In the genomic region with DNA sequence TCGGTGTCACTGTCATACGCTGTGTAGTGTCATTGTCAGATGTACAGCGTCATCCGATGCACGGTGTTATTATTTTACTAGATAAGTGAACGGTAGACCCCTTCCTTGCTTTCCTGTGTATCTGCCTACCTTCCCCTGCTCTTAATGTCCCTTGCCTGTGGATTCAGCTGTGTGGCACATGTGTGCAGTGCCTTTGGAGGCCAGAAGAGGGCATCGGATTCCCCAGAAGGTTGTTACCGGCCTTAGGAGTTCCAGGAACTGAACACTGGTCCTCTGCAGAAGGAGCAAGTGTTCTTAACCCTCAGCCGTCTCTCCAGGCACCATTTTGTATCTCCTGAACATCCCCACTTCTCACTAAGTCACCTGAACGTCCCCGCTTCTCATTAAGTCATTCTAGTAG, we compare ENCODE assay signal across 20 mouse cellular contexts. TPM values are rescaled to one million over a fixed set of nuclear protein-coding genes. Genes with fewer than 3 reads are reported as not detected.
DNase-seq lines count a peak whose midpoint lies in the region; ATAC-seq and TF ChIP-seq lines count a peak whose summit lies in the region.
"Had no signal": no experiment of that assay in that cellular context is flagged by ENCODE, and none has a peak within 500 bp of the region (broad histone marks: within the 10 kb centered on the region; RNA-seq: fewer than 3 reads in every experiment).

No protein-coding gene starts in this region.

- H3K79me2 ChIP-seq in liver, adult 2 months (ENCODE audit: control insufficient read depth, insufficient read depth, low read length) = peaks cover 36% of the 10 kb centered on the region; the same call in 1 of the 2 replicates

- H3K4me1 ChIP-seq in liver, adult 2 months (ENCODE audit: control insufficient read depth, insufficient read depth, low read length) = peaks cover 44% of the 10 kb centered on the region
- peaks cover 46% of the 10 kb centered on the region for H3K4me1 ChIP-seq in E14TG2a.4 (replicated peaks; ENCODE audit: low read depth, low read length)
- peaks cover 14% of the 10 kb centered on the region for H3K4me1 ChIP-seq in cortical plate, adult 2 months (ENCODE audit: control insufficient read depth, insufficient read depth, low read length)
- 0 out of 2 replicates have a peak, but pooled peaks cover 5% of the 10 kb centered on the region for H3K4me1 ChIP-seq in neural tube, embryonic 15.5 days
- H3K4me1 ChIP-seq: hindbrain, embryonic 12.5 days had no signal

- peak; percentile 16 for DNase-seq in cerebellum, adult 9-10 months
- DNase-seq in cerebellum, adult 11 months = no peak
- DNase-seq in liver, adult 2 months (ENCODE audit: extremely low read depth, low read depth, low spot score) = no peak
- no peak for DNase-seq in liver
- no peak for DNase-seq in embryo, embryonic 10 days (ENCODE audit: low spot score)
- DNase-seq: cerebellum, adult 18-20 months; gastrocnemius, postnatal 25 days; kidney, postnatal 10 days; thymus, adult 2 months had no signal

- no peak overlapping the region for H3K4me3 ChIP-seq in liver, adult 2 months (ENCODE audit: insufficient read depth, low read depth, low read length)
- H3K4me3 ChIP-seq in E14TG2a.4 (replicated peaks; ENCODE audit: low read length) = no peak overlapping the region
- no peak overlapping the region for H3K4me3 ChIP-seq in cortical plate, adult 2 months (ENCODE audit: insufficient read depth, low read length)
- H3K4me3 ChIP-seq in neural tube, embryonic 15.5 days (replicated peaks) = no peak overlapping the region
- H3K4me3 ChIP-seq: forebrain, embryonic 10.5 days; hindbrain, embryonic 12.5 days; limb, embryonic 15.5 days had no signal

- H3K27me3 ChIP-seq in liver, adult 2 months (ENCODE audit: control insufficient read depth, insufficient read depth, low read length) = no peaks in the 10 kb centered on the region
- no peaks in the 10 kb centered on the region for H3K27me3 ChIP-seq in E14TG2a.4 (ENCODE audit: insufficient read depth, low read length)
- no peaks in the 10 kb centered on the region for H3K27me3 ChIP-seq in neural tube, embryonic 15.5 days (replicated peaks)
- H3K27me3 ChIP-seq: hindbrain, embryonic 12.5 days; limb, embryonic 15.5 days; Patski had no signal

- WGBS in liver, adult 2 months = 93% methylated on average over 11 of the region's 11 CpGs
- 89% methylated on average over 11 of the region's 11 CpGs for whole genome bisulfite sequencing in neural tube, embryonic 15.5 days

- TF ChIP-seq POLR2A in liver, adult 2 months (IDR thresholded peaks at IDR 0.05; ENCODE audit: extremely low read depth, insufficient read depth, low read length) = no peak
- TF ChIP-seq POLR2A in cortical plate, adult 2 months (IDR thresholded peaks at IDR 0.05; ENCODE audit: extremely low read depth, insufficient read depth, low read length) = no peak

- no peaks in the 10 kb centered on the region for H3K9me3 ChIP-seq in E14TG2a.4 (ENCODE audit: low read length)
- H3K9me3 ChIP-seq in neural tube, embryonic 15.5 days (replicated peaks) = no peaks in the 10 kb centered on the region
- H3K9me3 ChIP-seq: hindbrain, embryonic 12.5 days; limb, embryonic 15.5 days had no signal

- TF ChIP-seq CTCF in liver, adult 2 months (IDR thresholded peaks at IDR 0.05; ENCODE audit: low read depth, low read length) = peak; percentile 46
- TF ChIP-seq CTCF in E14TG2a.4 (conservative IDR thresholded peaks at IDR 0.05; ENCODE audit: low read length) = peak; percentile 59
- peak; percentile 15; the same call in 1 of the 2 replicates for TF ChIP-seq CTCF in cortical plate, adult 2 months (IDR thresholded peaks at IDR 0.05; ENCODE audit: extremely low read depth, insufficient read depth, low read length)

- no peak overlapping the region for H3K9ac ChIP-seq in liver, adult 2 months (ENCODE audit: low read depth, low read length)
- H3K9ac ChIP-seq in neural tube, embryonic 15.5 days (replicated peaks) = no peak overlapping the region
- H3K9ac ChIP-seq: hindbrain, embryonic 12.5 days; limb, embryonic 15.5 days had no signal

- H3K36me3 ChIP-seq in liver, adult 2 months (ENCODE audit: control insufficient read depth, insufficient read depth, low read length) = no peaks in the 10 kb centered on the region
- peaks cover 39% of the 10 kb centered on the region for H3K36me3 ChIP-seq in E14TG2a.4 (ENCODE audit: insufficient read depth, low read length)
- H3K36me3 ChIP-seq in neural tube, embryonic 15.5 days = peaks cover 7% of the 10 kb centered on the region; the same call in 1 of the 2 replicates

- ATAC-seq in neural tube, embryonic 15.5 days (ENCODE audit: low FRiP score) = no peak
- ATAC-seq: intestine, embryonic 16.5 days; Patski had no signal

- no peak overlapping the region for H3K4me2 ChIP-seq in neural tube, embryonic 15.5 days
- H3K4me2 ChIP-seq: hindbrain, embryonic 12.5 days; limb, embryonic 15.5 days; midbrain, embryonic 11.5 days had no signal

- H3K27ac ChIP-seq in liver, adult 2 months (replicated peaks; ENCODE audit: insufficient read depth, low read depth, low read length) = no peak overlapping the region
- H3K27ac ChIP-seq in cortical plate, adult 2 months (ENCODE audit: insufficient read depth, low read length) = peak overlapping the region; percentile 45
- H3K27ac ChIP-seq in neural tube, embryonic 15.5 days (replicated peaks) = no peak overlapping the region
- H3K27ac ChIP-seq: forebrain, embryonic 10.5 days; hindbrain, embryonic 12.5 days; limb, embryonic 15.5 days had no signal

RNA-seq across cellular contexts. Expression of a gene that starts 12.0 kb away (rescaled TPM):
- 15.4 and 15.7 TPM in 2 replicates for total RNA-seq in liver, adult 2 months (2014; rRNA removed)
- 24.4 and 24.6 TPM in 2 replicates for polyA plus RNA-seq in liver, adult 2 months (2012; rRNA removed)
- polyA plus RNA-seq in cortical plate, adult 2 months (2012; rRNA removed) = 72.5 and 72.7 TPM in 2 replicates
- polyA plus RNA-seq in neural tube, embryonic 15.5 days (2015; fragmentation: Nextera tagmentation; extraction: Ambion mirVana) = 78.2 and 87.0 TPM in 2 replicates
- total RNA-seq: CH12.LX; neutrophil, adult 5-6 weeks had no signal

RNA-seq across cellular contexts. Expression of a gene that starts 42.3 kb away (rescaled TPM):
- total RNA-seq in liver, adult 2 months (2014; rRNA removed) = 0.09 and 0.34 TPM in 2 replicates
- polyA plus RNA-seq in liver, adult 2 months (2012; rRNA removed) = 0.07 and 0.12 TPM in 2 replicates
- polyA plus RNA-seq in cortical plate, adult 2 months (2012; rRNA removed) = 45.1 and 48.1 TPM in 2 replicates
- polyA plus RNA-seq in neural tube, embryonic 15.5 days (2015; fragmentation: Nextera tagmentation; extraction: Ambion mirVana) = 4.2 and 4.8 TPM in 2 replicates
